Mouse (Mus musculus) stomach, postnatal 0 days (tissue): ENCODE measurements at regions not wholly inside any gene's neighbourhood (a gene's known extent, or its start where the extent isn't known, plus 50 kb on each side); places are given as distances from the start of the nearest gene placed in this dataset.

Experiments
- CTCF ChIP-seq: IDR thresholded peaks from 2 replicates; pipeline ENCODE4 v1.5.1; 2016; ENCODE audit warnings: antibody characterized with exemption, low read depth, mild to moderate bottlenecking, moderate library complexity
- EP300 ChIP-seq: optimal IDR thresholded peaks from 2 replicates; pipeline ENCODE3; 2016; ENCODE audit warnings: antibody characterized with exemption

DNA sequence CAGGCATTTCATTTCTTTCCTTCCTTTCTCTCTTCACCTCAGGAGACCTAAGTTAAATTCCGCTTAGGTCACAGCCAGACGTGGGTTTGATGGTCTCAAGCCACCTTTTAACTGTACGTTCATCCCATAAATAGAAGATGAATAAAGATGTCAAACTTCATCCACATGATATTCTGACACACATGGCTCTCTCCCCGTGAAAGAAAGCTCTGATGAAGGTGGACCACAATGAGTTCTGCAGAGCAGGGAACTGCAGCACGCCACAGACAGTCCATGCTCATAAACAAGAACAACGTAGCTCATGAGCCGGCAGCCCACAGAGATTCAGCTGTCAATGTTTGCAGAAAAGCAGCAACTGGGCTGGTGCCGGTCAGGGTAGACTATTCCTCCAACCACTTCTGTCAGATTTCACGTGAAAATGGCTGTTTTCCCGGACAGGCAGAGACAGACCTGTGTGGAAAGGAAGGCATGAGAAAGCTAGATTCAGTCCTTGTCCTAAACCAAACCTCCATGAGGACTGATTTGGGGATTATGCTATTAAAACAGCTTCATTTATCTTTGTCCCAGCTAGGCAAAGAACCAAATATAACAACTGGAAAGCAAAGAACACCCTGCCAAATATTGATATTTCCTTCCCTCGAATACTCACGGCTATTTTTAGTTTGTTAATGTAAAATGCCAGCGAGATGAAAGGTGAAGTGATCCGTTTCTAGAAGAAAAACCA is 165.5 kb downstream of the Icos start:
- TF ChIP-seq EP300: no peak
- TF ChIP-seq CTCF: no peak
